In the genomic region with DNA sequence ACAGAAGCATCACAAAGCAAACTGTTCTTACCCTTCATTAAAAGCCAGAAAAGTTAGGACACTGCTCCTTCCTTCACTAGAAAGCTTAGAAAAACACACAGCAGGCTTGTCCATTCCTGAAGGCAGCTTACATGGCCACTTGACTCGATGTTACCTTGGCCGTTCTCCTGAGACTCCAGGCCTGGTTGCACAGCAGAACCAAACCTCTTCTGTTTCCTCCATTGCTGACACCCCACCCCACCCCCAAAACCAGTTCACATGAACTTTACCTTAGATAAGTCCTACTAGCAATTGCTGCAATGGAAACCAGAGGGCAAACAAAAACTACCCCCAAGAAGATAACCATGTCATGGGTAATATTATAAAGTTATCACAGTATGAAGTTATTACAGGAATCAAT, we compare ENCODE assay signal across 14 mouse cellular contexts. TPM values are rescaled to one million over a fixed set of nuclear protein-coding genes. Genes with fewer than 3 reads are reported as not detected.
DNase-seq lines count a peak whose midpoint lies in the region; ATAC-seq and TF ChIP-seq lines count a peak whose summit lies in the region.
"Had no signal": no experiment of that assay in that cellular context is flagged by ENCODE, and none has a peak within 500 bp of the region (broad histone marks: within the 10 kb centered on the region; RNA-seq: fewer than 3 reads in every experiment).

No protein-coding gene starts in this region.

- ATAC-seq in embryonic facial prominence, embryonic 13.5 days (ENCODE audit: insufficient number of reproducible peaks, insufficient read depth, low FRiP score, low TSS enrichment, low read depth), result no peak
- ATAC-seq in heart, postnatal 0 days (ENCODE audit: insufficient read depth, low read depth), result no peak
- ATAC-seq in lung, postnatal 0 days, result peak; percentile 22
- peak; percentile 54 for ATAC-seq in stomach, postnatal 0 days (ENCODE audit: low FRiP score, low TSS enrichment)
- ATAC-seq: forebrain, embryonic 13.5 days had no signal

- TF ChIP-seq CTCF in heart, postnatal 0 days (IDR thresholded peaks at IDR 0.05; ENCODE audit: low read depth), result no peak
- no peak for TF ChIP-seq CTCF in lung, postnatal 0 days (IDR thresholded peaks at IDR 0.05)
- no peak for TF ChIP-seq CTCF in stomach, postnatal 0 days (IDR thresholded peaks at IDR 0.05; ENCODE audit: low read depth)

- 0 out of 2 replicates have a peak overlapping the region, but pooled peaks have one; percentile 22 for H3K27ac ChIP-seq in embryonic facial prominence, embryonic 13.5 days
- H3K27ac ChIP-seq in embryonic facial prominence, embryonic 10.5 days (replicated peaks), result no peak overlapping the region
- peak overlapping the region; percentile 92 for H3K27ac ChIP-seq in heart, postnatal 0 days (ENCODE audit: low read depth)
- 0 out of 2 replicates have a peak overlapping the region, but pooled peaks have one; percentile 32 for H3K27ac ChIP-seq in lung, postnatal 0 days (ENCODE audit: low read length)
- peak overlapping the region; percentile 77 for H3K27ac ChIP-seq in stomach, postnatal 0 days (replicated peaks)
- H3K27ac ChIP-seq: forebrain, embryonic 13.5 days; heart, embryonic 10.5 days; hindbrain, postnatal 0 days; left cerebral cortex, adult 2 months had no signal

- H3K27me3 ChIP-seq in embryonic facial prominence, embryonic 13.5 days, result no peaks in the 10 kb centered on the region
- no peaks in the 10 kb centered on the region for H3K27me3 ChIP-seq in embryonic facial prominence, embryonic 10.5 days (replicated peaks; ENCODE audit: low read depth, poor library complexity, severe bottlenecking)
- no peaks in the 10 kb centered on the region for H3K27me3 ChIP-seq in heart, postnatal 0 days (ENCODE audit: control insufficient read depth, insufficient read depth, low read length)
- no peaks in the 10 kb centered on the region for H3K27me3 ChIP-seq in lung, postnatal 0 days (replicated peaks; ENCODE audit: insufficient read depth, low read length)
- no peaks in the 10 kb centered on the region for H3K27me3 ChIP-seq in stomach, postnatal 0 days (ENCODE audit: control insufficient read depth, insufficient read depth, low read length)
- H3K27me3 ChIP-seq: forebrain, embryonic 13.5 days had no signal

- no peak for DNase-seq in embryonic facial prominence, embryonic 10.5 days (ENCODE audit: low spot score)
- DNase-seq in heart, postnatal 0 days (ENCODE audit: low spot score), result no peak
- no peak for DNase-seq in heart, adult 8-10 months (ENCODE audit: low spot score)
- peak; percentile 21 for DNase-seq in lung, postnatal 0 days (ENCODE audit: low spot score)
- DNase-seq in lung, adult 18-20 months, result no peak
- DNase-seq in stomach, postnatal 0 days (ENCODE audit: low spot score), result peak; percentile 50
- DNase-seq in testis, postnatal 10 days (ENCODE audit: low spot score), result no peak

- no peak overlapping the region for H3K9ac ChIP-seq in embryonic facial prominence, embryonic 13.5 days
- no peak overlapping the region for H3K9ac ChIP-seq in heart, postnatal 0 days (replicated peaks; ENCODE audit: low read depth, low read length)
- no peak overlapping the region for H3K9ac ChIP-seq in lung, postnatal 0 days (replicated peaks; ENCODE audit: low read depth)
- no peak overlapping the region for H3K9ac ChIP-seq in stomach, postnatal 0 days (ENCODE audit: low read length)
- H3K9ac ChIP-seq: forebrain, embryonic 13.5 days had no signal

- H3K36me3 ChIP-seq in embryonic facial prominence, embryonic 13.5 days, result peaks cover 19% of the 10 kb centered on the region
- peaks cover 20% of the 10 kb centered on the region for H3K36me3 ChIP-seq in embryonic facial prominence, embryonic 10.5 days (replicated peaks)
- H3K36me3 ChIP-seq in heart, postnatal 0 days (replicated peaks; ENCODE audit: control insufficient read depth, insufficient read depth, low read length), result peaks cover 12% of the 10 kb centered on the region
- no peaks in the 10 kb centered on the region for H3K36me3 ChIP-seq in lung, postnatal 0 days (ENCODE audit: insufficient read depth, low read length)
- H3K36me3 ChIP-seq in stomach, postnatal 0 days (ENCODE audit: control insufficient read depth, insufficient read depth, low read length), result 0 out of 2 replicates have a peak, but pooled peaks cover 5% of the 10 kb centered on the region

- TF ChIP-seq EP300 in heart, postnatal 0 days (IDR thresholded peaks at IDR 0.05; ENCODE audit: low read depth), result no peak
- TF ChIP-seq EP300 in lung, postnatal 0 days (IDR thresholded peaks at IDR 0.05), result no peak
- TF ChIP-seq EP300 in stomach, postnatal 0 days (optimal IDR thresholded peaks at IDR 0.05), result no peak

- H3K4me1 ChIP-seq in embryonic facial prominence, embryonic 13.5 days, result peaks cover 15% of the 10 kb centered on the region
- no peaks in the 10 kb centered on the region for H3K4me1 ChIP-seq in embryonic facial prominence, embryonic 10.5 days
- H3K4me1 ChIP-seq in heart, postnatal 0 days (ENCODE audit: control insufficient read depth, insufficient read depth), result peaks cover 16% of the 10 kb centered on the region
- H3K4me1 ChIP-seq in lung, postnatal 0 days (ENCODE audit: insufficient read depth, low read depth, low read length), result no peaks in the 10 kb centered on the region
- H3K4me1 ChIP-seq in stomach, postnatal 0 days (replicated peaks; ENCODE audit: control insufficient read depth, insufficient read depth), result 0 out of 2 replicates have a peak, but pooled peaks cover 3% of the 10 kb centered on the region

- 91% methylated on average over 2 of the region's 2 CpGs for WGBS in embryonic facial prominence, embryonic 13.5 days
- 89% methylated on average over 2 of the region's 2 CpGs for WGBS in embryonic facial prominence, embryonic 10.5 days
- 51% methylated on average over 2 of the region's 2 CpGs for WGBS in heart, postnatal 0 days
- WGBS in lung, postnatal 0 days, result 52% methylated on average over 2 of the region's 2 CpGs
- 65% methylated on average over 2 of the region's 2 CpGs for WGBS in stomach, postnatal 0 days

- H3K4me3 ChIP-seq in embryonic facial prominence, embryonic 13.5 days, result no peak overlapping the region
- H3K4me3 ChIP-seq in embryonic facial prominence, embryonic 10.5 days, result no peak overlapping the region
- no peak overlapping the region for H3K4me3 ChIP-seq in heart, postnatal 0 days (ENCODE audit: low read depth, low read length)
- H3K4me3 ChIP-seq in lung, postnatal 0 days (ENCODE audit: low read depth, low read length), result no peak overlapping the region
- H3K4me3 ChIP-seq in stomach, postnatal 0 days (ENCODE audit: low read depth, low read length), result no peak overlapping the region
- H3K4me3 ChIP-seq: forebrain, embryonic 13.5 days; heart, embryonic 10.5 days; left cerebral cortex, adult 2 months had no signal

- no peaks in the 10 kb centered on the region for H3K9me3 ChIP-seq in embryonic facial prominence, embryonic 13.5 days
- H3K9me3 ChIP-seq in embryonic facial prominence, embryonic 10.5 days, result no peaks in the 10 kb centered on the region
- no peaks in the 10 kb centered on the region for H3K9me3 ChIP-seq in heart, postnatal 0 days (replicated peaks; ENCODE audit: control insufficient read depth, low read length)
- H3K9me3 ChIP-seq in lung, postnatal 0 days (ENCODE audit: low read length), result no peaks in the 10 kb centered on the region
- H3K9me3 ChIP-seq in stomach, postnatal 0 days (ENCODE audit: control insufficient read depth, low read length), result no peaks in the 10 kb centered on the region
- H3K9me3 ChIP-seq: forebrain, embryonic 13.5 days; heart, embryonic 10.5 days had no signal

- H3K4me2 ChIP-seq in embryonic facial prominence, embryonic 13.5 days, result no peak overlapping the region
- H3K4me2 ChIP-seq in heart, postnatal 0 days (ENCODE audit: low read depth, low read length), result no peak overlapping the region
- H3K4me2 ChIP-seq in lung, postnatal 0 days (replicated peaks; ENCODE audit: low read depth, low read length), result no peak overlapping the region
- no peak overlapping the region; the same call in 1 of the 2 replicates for H3K4me2 ChIP-seq in stomach, postnatal 0 days (replicated peaks; ENCODE audit: low read depth)
- H3K4me2 ChIP-seq: forebrain, embryonic 13.5 days had no signal

RNA-seq across cellular contexts. Expression of a gene that starts 25.1 kb away (rescaled TPM):
- 12.1 and 13.2 TPM in 2 replicates for polyA plus RNA-seq in embryonic facial prominence, embryonic 13.5 days (2015; fragmentation: Nextera tagmentation; extraction: Ambion mirVana)
- polyA plus RNA-seq in embryonic facial prominence, embryonic 10.5 days (2016; fragmentation: Nextera tagmentation; extraction: Ambion mirVana), result 7.2 and 9.1 TPM in 2 replicates
- total RNA-seq in heart, postnatal 0 days (2014; rRNA removed; ENCODE audit: low replicate concordance), result 4.3 and 8.4 TPM in 2 replicates
- 2.1 and 3.1 TPM in 2 replicates for polyA plus RNA-seq in heart, postnatal 0 days (2015; fragmentation: Nextera tagmentation; extraction: Ambion mirVana)
- total RNA-seq in heart, adult 8-10 months (2022), result 1 to 10 TPM; 4.6 to 7.1 (median 5.9) TPM
- 8.7 and 10.2 TPM in 2 replicates for polyA plus RNA-seq in lung, postnatal 0 days (2015; fragmentation: Nextera tagmentation; extraction: Ambion mirVana)
- polyA plus RNA-seq in stomach, postnatal 0 days (2015; fragmentation: Nextera tagmentation; extraction: Ambion mirVana), result 1.9 and 2.6 TPM in 2 replicates
- total RNA-seq: megakaryocyte-erythroid progenitor cell, adult 5-6 weeks had no signal

RNA-seq across cellular contexts. Expression of a gene that starts 45.2 kb away (rescaled TPM):
- 1.8 and 2.0 TPM in 2 replicates for polyA plus RNA-seq in embryonic facial prominence, embryonic 13.5 days (2015; fragmentation: Nextera tagmentation; extraction: Ambion mirVana)
- 0.57 and 0.93 TPM in 2 replicates for polyA plus RNA-seq in embryonic facial prominence, embryonic 10.5 days (2016; fragmentation: Nextera tagmentation; extraction: Ambion mirVana)
- total RNA-seq in heart, postnatal 0 days (2014; rRNA removed; ENCODE audit: low replicate concordance), result 15.6 and 24.3 TPM in 2 replicates
- polyA plus RNA-seq in heart, postnatal 0 days (2015; fragmentation: Nextera tagmentation; extraction: Ambion mirVana), result 9.2 and 11.6 TPM in 2 replicates
- 1 to 10 TPM; 2.2 to 3.3 (median 2.9) TPM for total RNA-seq in heart, adult 8-10 months (2022)
- polyA plus RNA-seq in lung, postnatal 0 days (2015; fragmentation: Nextera tagmentation; extraction: Ambion mirVana), result 10.5 and 10.7 TPM in 2 replicates
- polyA plus RNA-seq in stomach, postnatal 0 days (2015; fragmentation: Nextera tagmentation; extraction: Ambion mirVana), result 7.8 and 8.8 TPM in 2 replicates
- total RNA-seq: liver, adult 2 months; megakaryocyte-erythroid progenitor cell, adult 5-6 weeks had no signal
- polyA plus RNA-seq: liver, adult 2 months had no signal

Comparison
In these comparisons a context has a peak if more than half of its experiments do, and no peak if none do; other contexts are left out.
1. DNase-seq: peak in lung, postnatal 0 days (single experiment) and stomach, postnatal 0 days (single experiment); none in embryonic facial prominence, embryonic 10.5 days (single experiment), heart, postnatal 0 days (single experiment), heart, adult 8-10 months (single experiment), lung, adult 18-20 months (0 of 2) and testis, postnatal 10 days (single experiment).
2. ATAC-seq: peak in lung, postnatal 0 days (single experiment) and stomach, postnatal 0 days (single experiment); none in embryonic facial prominence, embryonic 13.5 days (single experiment) and heart, postnatal 0 days (single experiment).